Mouse (Mus musculus) retina, postnatal 1 day (tissue): ENCODE results near the gene Hist1h4b.
"Not testable (repeated sequence)": the region's sequence is repeated elsewhere in the genome, so short reads cannot be mapped to it uniquely, and the experiment has no call there.

Experiments
- DNase-seq: peaks from one replicate; pipeline ENCODE4 v3.0.0-alpha.2; 2012

Hist1h4b gene

GRCm38 (mm10) chr13:23756790-23757189 is at the start of gene Hist1h4b:
TSS of gene Hist1h4b (plus strand) at chr13:23757013.
- peak; percentile 95 for DNase-seq

DNA sequence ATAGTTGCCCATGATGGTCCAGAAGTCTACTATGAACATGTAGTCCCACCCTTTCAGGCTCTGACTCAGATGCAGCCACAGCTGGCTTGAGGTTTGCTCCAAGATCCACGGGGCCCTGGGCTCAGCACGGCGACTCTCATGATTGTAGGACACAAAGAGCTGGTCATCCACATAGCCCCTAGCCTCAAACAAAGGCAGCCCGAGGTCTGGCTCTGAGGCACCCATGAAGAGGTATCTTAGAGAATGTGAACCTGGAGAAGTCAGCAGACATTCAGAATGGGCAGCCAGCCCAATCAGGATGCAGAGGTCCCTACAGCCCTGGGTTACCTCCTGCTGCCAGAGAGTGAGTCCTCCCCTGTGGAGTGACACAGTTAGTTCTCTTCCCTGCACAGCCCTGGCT is 48.8 kb upstream of the Hist1h4b start:
- no peak for DNase-seq

GRCm38 (mm10) chr13:23708654-23709053 is 48.2 kb upstream of the Hist1h4b start:
- no peak for DNase-seq

- peak; percentile 46 for DNase-seq
These were observed 47.0 kb upstream of the Hist1h4b start for GRCm38 (mm10) chr13:23709714-23710373.

GRCm38 (mm10) chr13:23710374-23711089 is 46.3 kb upstream of the Hist1h4b start, which contains the start of gene Hfe:
TSS of gene Hfe (minus strand) at chr13:23710854.
- DNase-seq: peak; percentile 75

GRCm38 (mm10) chr13:23716261-23717042 is 40.4 kb upstream of the Hist1h4b start:
- no peak for DNase-seq

- no peak for DNase-seq
These were observed 39.6 kb upstream of the Hist1h4b start for GRCm38 (mm10) chr13:23717176-23717575.

DNA sequence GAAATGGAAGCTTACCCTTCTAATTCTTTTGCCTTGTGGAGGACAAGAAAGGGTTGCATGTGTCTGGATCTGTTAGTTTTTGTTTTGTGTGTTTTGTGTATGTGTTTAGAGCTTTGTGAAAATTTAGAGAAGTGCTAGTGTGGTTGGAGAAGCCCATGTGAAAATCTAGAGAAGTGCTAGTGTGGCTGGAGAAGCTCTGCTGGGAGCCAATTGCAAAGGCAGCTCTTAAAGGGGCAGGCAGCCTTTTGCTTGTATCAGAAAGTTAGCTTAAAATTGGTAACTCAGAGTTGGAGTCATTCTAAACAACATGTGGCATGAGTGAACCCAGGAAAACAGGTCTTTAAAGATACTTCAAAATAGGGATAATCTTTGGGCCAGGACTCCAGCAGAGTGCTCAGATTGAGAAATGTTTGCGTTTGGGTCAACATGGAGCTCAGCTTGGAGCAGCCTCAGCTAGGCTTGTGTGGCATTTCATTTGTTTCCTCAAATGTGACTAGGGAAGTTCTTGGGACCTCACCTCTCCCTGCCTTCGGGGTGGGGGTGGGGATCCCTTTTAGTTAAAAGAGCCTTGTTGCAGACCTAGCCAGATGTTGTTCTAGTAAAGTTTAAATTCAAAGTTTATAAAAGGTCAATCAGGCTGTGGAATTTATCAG is 39.1 kb upstream of the Hist1h4b start:
- DNase-seq: not testable (repeated sequence)

- DNase-seq: no peak
These were observed 32.6 kb upstream of the Hist1h4b start for GRCm38 (mm10) chr13:23724239-23724638.

- DNase-seq: no peak
These were observed 31.6 kb upstream of the Hist1h4b start for GRCm38 (mm10) chr13:23725213-23725612.

DNA sequence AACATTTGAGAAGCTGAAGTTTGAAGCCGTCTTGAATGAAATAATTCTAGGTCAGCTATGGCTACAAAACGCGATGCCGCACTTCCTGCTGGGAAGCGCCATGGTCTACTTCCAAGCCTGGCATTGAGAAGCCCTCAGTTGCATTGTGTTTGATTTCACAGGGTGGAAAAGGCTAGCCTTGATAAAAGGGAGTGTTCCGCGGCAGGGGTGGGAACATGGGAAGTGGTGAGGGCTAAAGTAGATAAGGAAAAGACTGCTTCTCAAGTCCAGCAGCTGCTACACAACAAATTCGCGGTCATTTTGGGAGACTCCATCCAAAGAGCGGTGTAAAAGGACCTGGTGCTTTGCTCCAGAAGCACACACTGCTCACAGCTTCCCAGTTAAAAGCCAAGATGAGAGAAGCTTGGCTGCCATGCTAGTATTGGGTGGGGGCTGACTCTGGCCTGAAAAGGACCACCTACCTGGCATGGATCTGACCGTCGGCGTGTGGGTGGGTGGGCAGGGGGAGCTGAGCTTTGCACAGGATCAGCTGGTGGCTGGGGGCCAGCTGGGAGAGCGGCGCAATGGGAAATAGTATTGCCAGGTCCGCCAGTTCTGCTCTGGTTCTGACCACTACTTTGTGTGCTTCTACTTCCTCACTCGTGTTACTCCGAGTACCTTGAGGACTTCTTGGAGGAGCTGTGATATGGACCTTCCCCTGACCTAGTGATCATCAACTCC is 28.2 kb upstream of the Hist1h4b start:
- no peak for DNase-seq

- DNase-seq: no peak
These were observed 27.7 kb upstream of the Hist1h4b start for GRCm38 (mm10) chr13:23729192-23729525.

GRCm38 (mm10) chr13:23729706-23730105 is 27.1 kb upstream of the Hist1h4b start:
- no peak for DNase-seq

DNA sequence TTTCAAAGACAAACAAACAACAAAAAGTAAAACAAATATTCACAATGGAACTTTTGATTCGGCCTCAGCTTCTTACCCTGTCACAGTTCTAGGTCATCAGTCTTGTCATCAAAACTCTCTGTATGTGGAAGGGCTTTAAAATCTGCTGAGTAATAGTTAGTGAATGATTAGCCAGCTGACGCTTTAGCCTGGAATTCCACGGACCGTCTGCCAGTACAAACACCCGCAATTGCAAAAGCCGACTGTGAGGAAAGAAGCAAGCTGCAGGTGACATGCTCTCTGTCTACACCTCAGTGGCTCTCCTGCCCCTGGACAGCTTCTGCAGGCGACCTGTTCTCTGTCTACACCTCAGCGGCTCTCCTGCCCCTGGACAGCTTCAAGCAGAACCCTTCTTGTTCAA is 26.3 kb upstream of the Hist1h4b start:
- DNase-seq: no peak

DNA sequence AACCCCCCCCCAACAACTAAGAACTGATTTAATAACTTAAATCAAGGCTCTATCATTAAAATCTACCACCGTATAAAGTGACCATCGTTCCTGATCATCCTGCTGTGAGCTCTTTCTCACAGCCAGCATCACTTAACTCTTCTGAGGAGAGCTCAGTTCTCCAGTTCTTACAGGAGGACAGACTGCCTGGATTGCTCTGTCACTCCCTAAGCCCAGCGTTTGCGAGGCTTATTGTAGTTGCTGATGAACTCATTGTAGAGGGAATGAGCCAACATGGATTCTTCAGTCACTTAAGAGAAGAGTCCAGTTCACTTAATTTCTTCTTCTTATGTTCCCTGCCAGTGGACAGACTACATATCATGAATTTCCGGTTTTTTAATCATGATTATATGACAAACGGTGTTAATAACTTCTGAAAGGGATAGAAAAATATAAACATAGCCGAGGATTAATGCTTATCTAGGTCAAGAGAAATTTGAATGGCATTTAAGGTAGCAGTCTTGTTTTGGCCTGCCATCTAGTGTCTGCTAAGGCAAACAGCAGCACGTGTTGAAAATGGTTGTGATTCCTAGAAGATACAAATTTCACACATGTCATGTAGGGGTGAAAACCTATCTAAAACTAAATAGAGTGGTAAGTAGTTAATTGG is 24.5 kb upstream of the Hist1h4b start:
- peak; percentile 73 for DNase-seq

DNA sequence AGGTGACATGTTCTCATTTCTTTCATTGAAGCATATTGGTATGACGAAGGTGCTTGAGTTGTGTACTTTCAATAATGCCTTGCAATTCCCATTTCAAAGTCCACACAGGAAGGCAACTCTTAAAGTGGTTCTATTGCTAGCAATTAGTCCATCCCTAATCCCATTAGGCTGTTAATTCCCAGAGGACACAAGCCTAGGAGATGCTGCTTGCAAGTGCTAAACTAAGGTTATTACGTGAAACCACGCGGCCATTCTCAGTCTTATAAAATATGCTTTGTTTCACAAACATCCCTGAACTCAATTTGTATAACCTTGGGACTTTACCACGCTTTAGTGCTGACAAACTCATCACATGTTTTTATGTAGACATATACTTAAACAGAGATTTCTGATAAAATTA is 19.7 kb upstream of the Hist1h4b start:
- peak; percentile 61 for DNase-seq

- no peak for DNase-seq
These were observed 18.8 kb upstream of the Hist1h4b start for GRCm38 (mm10) chr13:23738041-23738440.

DNA sequence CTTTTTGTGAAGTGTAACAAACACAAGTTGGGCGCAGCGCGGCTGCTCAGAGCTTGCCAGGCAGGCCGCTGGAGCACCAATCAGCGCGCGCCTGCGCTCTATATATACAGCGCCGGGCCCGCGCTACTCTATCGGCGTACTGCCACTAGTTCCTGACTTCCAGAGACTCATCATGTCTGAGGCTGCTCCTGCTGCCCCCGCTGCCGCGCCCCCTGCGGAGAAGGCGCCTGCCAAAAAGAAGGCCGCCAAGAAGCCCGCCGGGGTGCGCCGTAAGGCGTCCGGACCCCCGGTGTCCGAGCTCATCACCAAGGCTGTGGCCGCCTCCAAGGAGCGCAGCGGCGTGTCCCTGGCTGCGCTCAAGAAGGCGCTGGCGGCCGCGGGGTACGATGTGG is 18.1 kb upstream of the Hist1h4b start, which contains the start of gene Hist1h1c:
Gene Hist1h1c, plus strand, starts transcription at position 132 of the 392 bp plus-strand sequence.
- peak; percentile 95 for DNase-seq

GRCm38 (mm10) chr13:23739069-23739921 is 17.5 kb upstream of the Hist1h4b start:
- peak; percentile 95 for DNase-seq

DNA sequence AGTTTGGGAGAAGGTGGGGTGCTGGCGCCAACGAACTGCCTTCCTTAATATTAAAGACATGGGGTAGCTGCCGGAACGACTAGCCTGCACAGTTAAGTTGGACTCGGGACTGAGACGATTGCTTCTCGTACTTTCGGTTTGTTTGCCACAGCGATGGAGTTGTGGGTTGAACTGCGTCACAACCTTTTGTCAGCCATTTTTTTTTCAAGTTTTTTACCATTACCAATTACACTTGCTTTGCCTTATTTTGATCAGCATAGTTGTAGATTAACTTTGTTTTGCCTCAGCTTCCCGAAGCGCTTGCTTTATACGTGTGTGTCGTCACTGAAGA is 16.9 kb upstream of the Hist1h4b start:
- DNase-seq: no peak

- DNase-seq: no peak
These were observed 16.5 kb upstream of the Hist1h4b start for GRCm38 (mm10) chr13:23740256-23740840.
